Mouse (Mus musculus) C2C12 (cell line): Measurements from ENCODE around the gene Nr1d2. TPM values are rescaled to one million over a fixed set of nuclear protein-coding genes. Genes with fewer than 3 reads are reported as not detected.
A peak's percentile ranks its signal among the peaks of the same experiment; 100 is the strongest.

Experiments
- H3K27me3 ChIP-seq: one replicate; pipeline ENCODE4 v1.6.1; 2011; ENCODE audit not compliant: control insufficient read depth, insufficient read depth, insufficient read length
- H3K36me3 ChIP-seq: one replicate; pipeline ENCODE4 v1.6.1; 2011; ENCODE audit not compliant: control insufficient read depth, insufficient read depth
- H3K4me3 ChIP-seq: one replicate; pipeline ENCODE4 v1.5.1; 2011; ENCODE audit warnings: mild to moderate bottlenecking, control low read depth; ENCODE audit not compliant: poor library complexity, insufficient read depth, severe bottlenecking
- H3K79me2 ChIP-seq: one replicate; pipeline ENCODE4 v1.6.1; 2011; ENCODE audit not compliant: control insufficient read depth, insufficient read depth
- H3K79me3 ChIP-seq: one replicate; pipeline ENCODE4 v1.6.1; 2011; ENCODE audit warnings: low read depth, control low read depth
- H3ac ChIP-seq: one replicate; pipeline ENCODE3; 2011; ENCODE audit warnings: low read depth; ENCODE audit not compliant: control insufficient read depth, insufficient read length
- CEBPB ChIP-seq: IDR thresholded peaks from one replicate; pipeline ENCODE4 v1.6.1; 2011; ENCODE audit warnings: low read depth, mild to moderate bottlenecking, control low read depth, moderate library complexity
- CTCF ChIP-seq: IDR thresholded peaks from one replicate; pipeline ENCODE4 v1.5.1; 2011; ENCODE audit not compliant: control insufficient read depth, insufficient read depth, insufficient read length
- FOSL1 ChIP-seq: IDR thresholded peaks from one replicate; pipeline ENCODE4 v1.8.0; 2011; ENCODE audit warnings: mild to moderate bottlenecking, low read length; ENCODE audit not compliant: poor library complexity, insufficient read depth, severe bottlenecking
- MAX ChIP-seq: IDR thresholded peaks from one replicate; pipeline ENCODE4 v1.6.1; 2011; ENCODE audit warnings: mild to moderate bottlenecking, control low read depth
- MYOD1 ChIP-seq: IDR thresholded peaks from one replicate; pipeline ENCODE4 v1.6.1; 2011; ENCODE audit warnings: low read depth; ENCODE audit not compliant: control insufficient read depth, insufficient read length
- MYOG ChIP-seq: IDR thresholded peaks from one replicate; pipeline ENCODE4 v1.6.1; 2011; ENCODE audit not compliant: control insufficient read depth, insufficient read length; ENCODE audit errors: extremely low read depth
- USF1 ChIP-seq: IDR thresholded peaks from one replicate; pipeline ENCODE4 v1.6.1; 2011; ENCODE audit warnings: low read depth, mild to moderate bottlenecking, control low read depth, moderate library complexity
- microRNA-seq: library from miRNA; unstranded; fragments of <30 nt; microRNA quantifications from one replicate; pipeline ENCODE4, GENCODE M21; 2019; ENCODE audit warnings: borderline microRNAs expressed
- polyA plus RNA-seq: library from polyadenylated mRNA; unstranded; fragments of >200 nt; fragmentation: generic; extraction: Trizol; gene quantifications from one replicate; pipeline ENCODE4 v1.2.1, GENCODE M21; 2012; ENCODE audit warnings: missing spikeins

The Nr1d2 gene
- polyA plus RNA-seq, 1 experiment = 5.6 TPM

- H3K36me3 ChIP-seq = no peaks in the 10 kb centered on the region
- no peaks in the 10 kb centered on the region for H3K79me3 ChIP-seq
- H3K4me3 ChIP-seq = no peak overlapping the region
- no peak for TF ChIP-seq CEBPB
- no peak for TF ChIP-seq FOSL1
- no peak for TF ChIP-seq USF1
- TF ChIP-seq MYOG = no peak
- TF ChIP-seq CTCF = no peak
- no peak for TF ChIP-seq MAX
- TF ChIP-seq MYOD1 = no peak
- no peak overlapping the region for H3ac ChIP-seq
- H3K79me2 ChIP-seq = no peaks in the 10 kb centered on the region
- H3K27me3 ChIP-seq = no peaks in the 10 kb centered on the region
Measured at GRCm38 (mm10) chr14:18167597-18167996, 71.3 kb downstream of the Nr1d2 start.

- no peak overlapping the region for H3ac ChIP-seq
- no peaks in the 10 kb centered on the region for H3K27me3 ChIP-seq
- no peak for TF ChIP-seq CEBPB
- TF ChIP-seq MYOD1 = no peak
- TF ChIP-seq MAX = no peak
- TF ChIP-seq USF1 = no peak
- TF ChIP-seq CTCF = peak; percentile 4
- no peak for TF ChIP-seq MYOG
- H3K36me3 ChIP-seq = no peaks in the 10 kb centered on the region
- no peaks in the 10 kb centered on the region for H3K79me3 ChIP-seq
- H3K79me2 ChIP-seq = no peaks in the 10 kb centered on the region
- no peak overlapping the region for H3K4me3 ChIP-seq
Measured at GRCm38 (mm10) chr14:18167041-18167440, 71.9 kb downstream of the Nr1d2 start.

Small RNA genes within 50 kb of the gene (microRNA-seq; reads per million reads assigned to microRNA genes)
- not detected for gene Gm44469

Other genes starting within 250 kb of the Nr1d2 start
- 5.0 TPM for gene Nkiras1, start 32.0 kb upstream of the Nr1d2 start, polyA plus RNA-seq
- gene Rpl15, start 32.3 kb upstream of the Nr1d2 start, polyA plus RNA-seq = 2,333 TPM
- gene Ube2e1, start 92.7 kb upstream of the Nr1d2 start, polyA plus RNA-seq = 37.0 TPM